Mouse (Mus musculus) urinary bladder, postnatal 36 days (tissue): ENCODE results near the gene Olfr1066.
"Not testable (repeated sequence)": the region's sequence is repeated elsewhere in the genome, so short reads cannot be mapped to it uniquely, and the experiment has no call there.

Experiments used
- DNase-seq, 2 experiments: peaks; one replicate each; pipeline ENCODE4 v3.0.0; 2022; ENCODE audit warnings: low spot score in 2 of 2, mixed read lengths in 1 of 2

The Olfr1066 gene

DNA sequence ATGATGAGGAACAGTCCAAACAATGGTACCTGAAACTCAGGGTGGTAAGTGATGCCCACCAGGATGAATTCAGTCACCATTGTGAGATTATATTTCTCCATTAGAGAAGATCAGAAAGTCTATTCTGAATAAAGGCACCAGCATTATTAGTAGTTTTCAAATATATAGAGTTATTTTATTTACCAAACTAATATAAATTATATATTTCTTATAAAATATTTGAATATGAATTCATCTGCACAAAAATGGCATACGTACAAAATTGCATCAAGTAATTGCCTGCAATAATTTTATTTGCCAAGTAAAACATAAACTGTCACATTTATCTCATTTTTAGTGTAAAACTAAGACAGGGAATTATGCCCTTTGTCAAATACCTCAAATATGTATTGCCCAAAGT is at the start of gene Olfr1066:
Gene Olfr1066, minus strand, starts transcription at position 101 of the 400 bp plus-strand sequence.
- no peak for DNase-seq

DNA sequence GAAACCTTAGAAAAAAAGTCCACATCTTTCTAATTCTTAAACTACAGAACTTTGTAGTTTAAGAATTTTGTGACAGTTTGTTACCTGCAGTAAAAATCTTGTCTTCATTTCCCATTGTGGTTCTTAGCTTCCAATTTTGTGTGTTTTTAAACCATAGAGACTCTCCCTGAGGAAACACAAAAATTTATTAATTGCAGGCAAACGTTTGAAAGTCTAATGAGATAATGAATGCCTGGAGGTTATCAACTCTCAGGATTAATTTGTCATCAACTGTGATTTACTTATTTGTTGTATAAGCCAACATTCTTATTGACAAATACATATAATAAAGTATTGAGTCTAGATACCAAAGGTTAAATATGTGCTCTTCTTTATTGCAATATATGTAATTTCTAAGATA is 31.2 kb upstream of the Olfr1066 start, which contains the start of gene Olfr228:
Gene Olfr228, minus strand, starts transcription at position 101 of the 400 bp plus-strand sequence.
- no peak for DNase-seq

GRCm38 (mm10) chr2:86464442-86465109 is 8.5 kb upstream of the Olfr1066 start:
- DNase-seq = peak; percentile 20 to 23

GRCm38 (mm10) chr2:86460434-86460833 is 4.4 kb upstream of the Olfr1066 start:
- no peak for DNase-seq

- not testable (repeated sequence) for DNase-seq
These were observed 5.6 kb downstream of the Olfr1066 start, which contains the start of gene Olfr1065 for GRCm38 (mm10) chr2:86450491-86450890. Gene Olfr1065, minus strand, starts transcription at chr2:86450591.

- DNase-seq = not testable (repeated sequence)
These were observed 14.0 kb downstream of the Olfr1066 start for GRCm38 (mm10) chr2:86442101-86442500.

DNA sequence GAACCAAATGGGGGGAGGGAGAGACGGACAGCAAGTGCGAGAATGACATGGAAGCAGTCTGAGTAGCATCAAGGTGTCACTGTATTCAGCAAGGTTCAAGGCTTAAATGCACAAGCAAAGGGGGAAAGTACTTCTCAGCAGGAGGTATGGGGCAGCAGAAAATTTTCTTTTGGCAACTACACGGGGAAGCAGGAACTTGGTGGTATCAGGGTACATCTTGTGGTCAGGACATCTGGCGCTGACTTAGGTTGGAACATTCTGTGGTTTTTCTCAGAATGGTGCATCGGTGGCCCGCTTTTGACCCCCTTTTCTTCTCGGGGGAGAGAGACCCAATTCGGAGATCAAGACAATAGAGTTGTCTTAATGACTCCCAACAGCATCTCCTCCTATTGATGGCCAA is 27.6 kb downstream of the Olfr1066 start:
- not testable (repeated sequence) for DNase-seq

GRCm38 (mm10) chr2:86426649-86427048 is 29.4 kb downstream of the Olfr1066 start, which contains the start of gene Olfr1062:
Gene Olfr1062, minus strand, starts transcription at chr2:86426749.
- DNase-seq = not testable (repeated sequence)

- no peak for DNase-seq
These were observed 42.1 kb downstream of the Olfr1066 start, which contains the start of gene Olfr1061 for GRCm38 (mm10) chr2:86413950-86414349. Gene Olfr1061, minus strand, starts transcription at chr2:86414050.
